Mouse (Mus musculus) forebrain, embryonic 12.5 days (tissue): ENCODE measurements around the gene Plcz1. TPM values are rescaled to one million over a fixed set of nuclear protein-coding genes. Genes with fewer than 3 reads are reported as not detected.

Experiments used
- ATAC-seq: fragments of 200-750 bp; cut with Nextera tagmentation; 2 replicates; pipeline ENCODE4 v1.8.0; 2017; ENCODE audit warnings: moderate TSS enrichment; ENCODE audit not compliant: low FRiP score
- H3K27ac ChIP-seq: fragments of 300-500 bp; sonication (generic); 2 replicates; pipeline ENCODE4 v1.5.1; 2016; ENCODE audit warnings: mild to moderate bottlenecking
- H3K27me3 ChIP-seq: fragments of 300-500 bp; sonication (generic); 2 replicates; pipeline ENCODE4 v1.6.1; 2016; ENCODE audit warnings: mild to moderate bottlenecking
- H3K36me3 ChIP-seq: fragments of 300-500 bp; sonication (generic); replicated peaks from 2 replicates; pipeline ENCODE4 v1.6.1; 2016; ENCODE audit warnings: mild to moderate bottlenecking
- H3K4me1 ChIP-seq: fragments of 300-500 bp; sonication (generic); 2 replicates; pipeline ENCODE4 v1.6.1; 2016
- H3K4me2 ChIP-seq: fragments of 300-500 bp; sonication (generic); 2 replicates; pipeline ENCODE4 v1.6.1; 2016; ENCODE audit warnings: mild to moderate bottlenecking, moderate library complexity
- H3K4me3 ChIP-seq: fragments of 300-500 bp; sonication (generic); replicated peaks from 2 replicates; pipeline ENCODE4 v1.5.1; 2016; ENCODE audit warnings: mild to moderate bottlenecking
- H3K9ac ChIP-seq: fragments of 300-500 bp; sonication (generic); 2 replicates; pipeline ENCODE4 v1.6.1; 2016; ENCODE audit warnings: mild to moderate bottlenecking
- H3K9me3 ChIP-seq: fragments of 300-500 bp; sonication (generic); 2 replicates; pipeline ENCODE4 v1.6.1; 2016
- WGBS: fragments of 180-500 bp; shearing (Covaris S2); methylation state at CpG from one replicate; pipeline ENCODE4 v1.1.7; 2016; 5-methylcytosine and 5-hydroxymethylcytosine counted together
- polyA plus RNA-seq: library from polyadenylated mRNA; unstranded; fragments of >200 nt; fragmentation: Nextera tagmentation; extraction: Ambion mirVana; gene quantifications from 2 replicates; pipeline ENCODE4 v1.2.1, GENCODE M21; 2016

Plcz1 gene
- polyA plus RNA-seq, 1 experiment from 2014 or later, result not detected

DNA sequence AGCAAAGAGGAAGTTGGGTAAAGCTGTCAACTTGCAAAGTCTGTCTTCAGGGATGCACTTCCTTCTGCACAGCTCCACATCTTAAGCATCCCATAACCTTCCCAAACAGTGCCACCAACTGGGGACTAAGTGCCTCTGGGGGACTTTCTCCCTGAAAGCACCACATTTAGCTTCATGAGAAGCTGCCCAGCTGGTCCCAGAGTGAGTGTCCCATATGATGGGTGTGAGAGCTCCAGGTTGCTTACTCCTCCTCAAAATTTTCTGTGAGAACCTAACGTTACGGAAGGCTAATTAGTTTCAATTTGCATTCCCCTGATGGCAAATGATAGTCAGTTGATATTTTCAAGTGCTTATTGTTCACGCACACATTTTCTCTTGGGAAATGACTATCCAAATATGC lies 57.2 kb downstream of the Plcz1 start:
- H3K4me2 ChIP-seq, result no peak overlapping the region
- H3K27ac ChIP-seq, result no peak overlapping the region
- H3K27me3 ChIP-seq, result no peaks in the 10 kb centered on the region
- no peak for ATAC-seq
- H3K4me1 ChIP-seq, result no peaks in the 10 kb centered on the region; the same call in 1 of the 2 replicates
- H3K36me3 ChIP-seq, result no peaks in the 10 kb centered on the region
- no peaks in the 10 kb centered on the region for H3K9me3 ChIP-seq
- H3K4me3 ChIP-seq, result no peak overlapping the region
- 88% methylated on average over 3 of the region's 3 CpGs for WGBS
- no peak overlapping the region for H3K9ac ChIP-seq

DNA sequence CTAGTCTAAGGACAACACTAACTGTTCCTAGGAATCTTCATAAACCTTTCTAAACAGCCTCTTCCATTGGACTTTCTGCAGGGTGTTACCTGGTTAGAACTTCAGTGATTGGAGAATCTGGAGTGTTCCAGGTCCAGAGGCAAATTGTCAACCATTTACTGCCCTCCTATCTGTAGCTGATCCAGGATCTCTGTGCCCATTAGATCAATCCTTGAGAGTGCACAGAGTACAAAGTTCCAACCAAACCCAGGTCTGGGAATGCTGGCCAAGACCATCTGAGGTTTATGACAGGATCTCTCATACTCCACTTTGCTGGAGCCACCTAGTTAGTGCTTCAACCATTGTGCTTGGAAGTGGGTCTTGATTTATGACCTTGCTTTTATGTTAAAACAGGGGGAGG lies 60.2 kb downstream of the Plcz1 start:
- H3K9ac ChIP-seq, result no peak overlapping the region
- no peaks in the 10 kb centered on the region for H3K27me3 ChIP-seq
- H3K4me2 ChIP-seq, result no peak overlapping the region
- H3K4me3 ChIP-seq, result no peak overlapping the region
- H3K9me3 ChIP-seq, result no peaks in the 10 kb centered on the region
- H3K27ac ChIP-seq, result no peak overlapping the region
- ATAC-seq, result no peak
- no peaks in the 10 kb centered on the region; the same call in 1 of the 2 replicates for H3K4me1 ChIP-seq
- H3K36me3 ChIP-seq, result no peaks in the 10 kb centered on the region

DNA sequence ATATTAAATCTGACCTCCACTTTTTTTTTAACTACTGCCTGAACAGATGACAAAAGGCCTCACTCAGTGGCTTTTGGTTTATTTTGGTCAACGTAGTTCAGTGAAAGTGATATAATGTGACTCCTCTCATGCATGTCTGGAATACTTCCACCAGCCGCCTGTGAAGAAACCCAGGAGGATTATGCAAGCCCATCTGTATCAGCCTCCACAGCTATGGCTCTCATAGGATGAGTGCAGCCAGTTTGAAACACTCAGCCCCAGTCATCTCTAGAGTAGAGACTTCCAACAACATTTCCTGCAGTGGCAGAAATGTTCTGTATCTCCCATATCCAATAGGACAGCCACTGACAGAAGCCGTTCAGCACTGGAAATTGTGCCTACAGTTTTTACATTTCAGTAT lies 63.1 kb downstream of the Plcz1 start:
- no peak overlapping the region for H3K9ac ChIP-seq
- no peaks in the 10 kb centered on the region for H3K9me3 ChIP-seq
- no peak for ATAC-seq
- no peaks in the 10 kb centered on the region; the same call in 1 of the 2 replicates for H3K4me1 ChIP-seq
- H3K4me3 ChIP-seq, result no peak overlapping the region
- H3K27me3 ChIP-seq, result no peaks in the 10 kb centered on the region
- H3K27ac ChIP-seq, result no peak overlapping the region
- H3K4me2 ChIP-seq, result no peak overlapping the region
- no peaks in the 10 kb centered on the region for H3K36me3 ChIP-seq
- 66% methylated on average over 3 of the region's 3 CpGs for WGBS

DNA sequence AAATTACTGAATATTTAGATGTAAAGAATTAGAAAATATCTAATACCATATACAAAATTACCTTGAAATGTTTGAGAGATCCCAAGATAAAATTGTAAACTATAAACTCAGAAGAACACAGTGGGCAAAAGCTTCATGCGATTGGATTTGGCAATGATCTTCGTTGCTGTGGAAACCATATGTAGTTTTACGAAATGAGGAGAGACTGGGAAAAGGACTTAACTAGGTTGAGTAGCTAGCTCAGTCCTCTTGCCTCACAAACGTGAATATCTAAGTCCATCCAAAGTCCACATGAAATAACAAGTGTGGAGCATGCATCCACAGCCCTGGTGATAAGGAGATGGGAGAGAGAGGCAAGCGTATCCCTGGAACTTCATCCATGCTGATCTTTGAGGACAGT lies 66.6 kb downstream of the Plcz1 start:
- Histone ChIP-seq H3K27me3 (no peaks in the 10 kb centered on the region), H3K4me1 (no peaks in the 10 kb centered on the region; the same call in 1 of the 2 replicates), H3K4me3 (no peak overlapping the region), H3K9me3 (no peaks in the 10 kb centered on the region), H3K36me3 (no peaks in the 10 kb centered on the region), H3K4me2 (no peak overlapping the region), H3K9ac (no peak overlapping the region), H3K27ac (no peak overlapping the region)
- ATAC-seq, result no peak
- WGBS, result 83% methylated on average over 5 of the region's 5 CpGs

DNA sequence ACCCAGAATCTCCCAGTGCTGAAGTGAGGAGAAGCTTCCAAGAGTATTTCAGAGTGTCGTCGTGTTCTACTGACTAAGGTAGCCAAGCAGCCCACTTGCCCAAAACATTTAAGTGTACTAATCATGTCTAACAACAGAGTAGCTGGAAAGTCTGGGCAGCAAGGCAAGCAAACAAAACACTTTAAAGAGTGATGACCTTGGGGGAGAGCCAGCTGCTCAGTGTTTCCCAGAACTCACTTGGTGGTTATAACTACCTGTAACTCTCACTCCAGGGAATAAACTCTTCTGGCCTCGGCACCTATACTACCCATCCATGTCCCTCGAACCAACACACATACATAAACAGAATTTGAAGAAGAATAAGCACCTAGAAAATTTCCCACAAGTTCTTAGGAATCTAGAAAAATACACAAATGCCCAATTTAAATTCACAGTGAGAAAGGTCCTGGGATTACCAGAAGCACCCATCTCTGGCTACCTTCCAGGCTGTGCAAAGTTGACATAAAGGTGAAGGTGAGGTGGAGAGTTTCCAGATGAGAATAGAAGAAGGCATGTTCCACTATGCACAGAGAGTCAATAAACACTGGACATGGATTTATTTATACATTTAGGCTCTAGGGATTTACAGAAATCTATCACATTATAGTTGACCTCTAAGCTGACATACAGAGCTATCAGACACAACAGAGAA lies 69.5 kb downstream of the Plcz1 start:
- H3K4me2 ChIP-seq, result no peak overlapping the region
- no peaks in the 10 kb centered on the region for H3K27me3 ChIP-seq
- 89% methylated on average over 4 of the region's 4 CpGs for WGBS
- no peak overlapping the region for H3K4me3 ChIP-seq
- H3K36me3 ChIP-seq, result no peaks in the 10 kb centered on the region
- no peaks in the 10 kb centered on the region for H3K9me3 ChIP-seq
- no peak overlapping the region for H3K27ac ChIP-seq
- no peak for ATAC-seq
- no peak overlapping the region for H3K9ac ChIP-seq
- H3K4me1 ChIP-seq, result 0 out of 2 replicates have a peak, but pooled peaks cover 2% of the 10 kb centered on the region

DNA sequence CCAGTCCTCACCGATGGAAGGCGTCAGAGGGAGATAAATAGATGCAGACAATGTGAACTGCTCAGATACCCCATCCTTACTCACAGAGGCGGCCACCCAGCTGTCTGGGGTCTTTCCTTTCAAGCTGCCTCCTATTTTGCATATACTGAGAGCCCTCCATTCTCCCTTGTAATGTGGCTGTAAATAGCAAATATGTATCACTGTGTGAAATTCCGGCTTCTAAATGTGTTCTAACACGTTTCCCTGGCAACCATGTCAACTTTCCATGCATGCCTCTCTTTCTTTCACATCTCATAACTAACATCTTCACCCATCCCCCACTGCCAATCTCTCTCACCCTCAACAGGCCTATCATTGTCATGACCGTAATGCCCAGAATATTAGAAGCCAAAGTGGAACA lies 74.6 kb downstream of the Plcz1 start:
- peak; percentile 72 for ATAC-seq
- H3K4me3 ChIP-seq, result no peak overlapping the region
- H3K4me1 ChIP-seq, result peaks cover 10% of the 10 kb centered on the region
- H3K27me3 ChIP-seq, result no peaks in the 10 kb centered on the region
- no peak overlapping the region for H3K4me2 ChIP-seq
- WGBS, result 45% methylated on average over 6 of the region's 6 CpGs
- no peak overlapping the region for H3K9ac ChIP-seq
- H3K36me3 ChIP-seq, result no peaks in the 10 kb centered on the region
- H3K9me3 ChIP-seq, result no peaks in the 10 kb centered on the region
- H3K27ac ChIP-seq, result peak overlapping the region; percentile 42; the same call in 1 of the 2 replicates

DNA sequence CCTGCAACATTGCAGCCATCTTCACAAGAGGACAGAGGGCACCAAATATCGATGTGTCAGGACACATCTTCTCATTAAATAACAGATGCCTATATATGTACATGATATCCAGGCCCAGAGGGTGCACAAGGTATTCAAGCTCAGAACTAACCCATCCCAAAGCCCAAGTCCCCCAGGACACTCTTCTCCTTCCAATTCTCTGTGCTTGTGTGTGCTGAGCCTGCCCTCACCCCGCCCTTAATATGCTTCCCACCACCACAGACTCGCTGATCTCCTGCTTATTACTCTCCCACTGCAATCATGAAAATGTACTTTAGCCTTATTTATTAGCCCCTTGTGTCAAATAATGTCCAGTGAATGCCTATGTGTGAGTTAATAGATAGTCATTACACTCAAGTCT lies 76.4 kb downstream of the Plcz1 start:
- Histone ChIP-seq H3K9ac (no peak overlapping the region), H3K4me1 (peaks cover 10% of the 10 kb centered on the region), H3K36me3 (no peaks in the 10 kb centered on the region), H3K27me3 (no peaks in the 10 kb centered on the region), H3K4me2 (no peak overlapping the region), H3K27ac (no peak overlapping the region), H3K4me3 (no peak overlapping the region), H3K9me3 (no peaks in the 10 kb centered on the region)
- 86% methylated on average over 3 of the region's 3 CpGs for WGBS
- ATAC-seq, result no peak

DNA sequence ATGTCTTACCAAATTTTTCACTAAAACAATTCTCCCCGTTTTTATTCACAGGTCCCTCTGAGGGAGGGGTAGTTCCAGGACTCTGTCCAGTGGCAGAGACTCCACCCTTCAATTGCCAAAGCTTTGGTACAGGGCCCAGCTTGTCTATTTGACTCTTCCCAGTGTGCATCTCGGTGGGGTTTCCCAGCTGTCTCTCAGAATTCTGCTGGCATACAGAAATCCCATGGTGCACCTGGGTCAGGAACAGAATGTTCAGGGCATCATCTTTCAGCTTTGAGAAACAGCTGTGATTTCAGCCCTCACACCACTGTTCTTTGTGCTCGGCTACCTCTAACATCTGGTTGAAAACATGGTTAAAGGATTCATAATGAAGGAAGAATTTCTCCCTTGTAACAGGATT lies 77.5 kb downstream of the Plcz1 start:
- Histone ChIP-seq H3K27me3 (no peaks in the 10 kb centered on the region), H3K4me1 (peaks cover 10% of the 10 kb centered on the region), H3K9me3 (no peaks in the 10 kb centered on the region), H3K36me3 (no peaks in the 10 kb centered on the region), H3K4me3 (no peak overlapping the region), H3K9ac (no peak overlapping the region), H3K4me2 (no peak overlapping the region), H3K27ac (no peak overlapping the region)
- WGBS, result 72% methylated on average over 3 of the region's 3 CpGs
- ATAC-seq, result no peak

DNA sequence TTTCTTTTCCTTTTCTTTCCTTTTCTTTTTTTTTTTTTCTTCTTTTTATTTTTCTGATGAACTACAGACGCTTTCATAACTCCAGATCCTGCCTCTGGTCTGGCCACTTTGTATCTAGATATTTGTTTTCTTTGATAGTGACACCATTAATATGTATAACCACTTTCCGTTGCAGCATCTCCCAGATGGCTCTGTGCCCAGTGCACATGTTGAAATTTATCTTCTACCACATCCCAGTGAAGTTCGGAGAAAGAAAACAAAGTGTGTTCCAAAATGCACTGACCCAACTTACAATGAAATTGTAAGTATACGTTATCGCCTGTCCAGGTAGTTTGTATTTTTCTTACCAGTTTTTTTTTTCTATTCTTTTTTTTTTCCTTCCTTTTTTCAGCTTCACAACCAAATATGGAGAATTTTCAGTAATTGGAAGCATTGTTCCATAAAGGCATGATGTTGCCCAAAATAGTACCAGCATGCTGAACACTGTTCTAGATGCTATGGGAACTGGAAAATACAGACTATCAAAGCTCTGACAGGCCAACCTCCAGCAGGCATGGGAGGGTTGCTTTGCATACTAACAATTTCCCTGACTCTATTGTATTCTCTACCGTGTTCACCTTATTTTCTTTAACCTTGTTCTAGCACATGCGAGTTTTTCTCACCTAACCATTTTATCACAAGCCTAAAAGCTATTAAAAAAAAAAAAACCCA lies 83.6 kb downstream of the Plcz1 start:
- no peak overlapping the region for H3K4me2 ChIP-seq
- 78% methylated on average over 7 of the region's 7 CpGs for WGBS
- H3K9ac ChIP-seq, result no peak overlapping the region
- H3K4me1 ChIP-seq, result no peaks in the 10 kb centered on the region
- no peaks in the 10 kb centered on the region for H3K27me3 ChIP-seq
- no peaks in the 10 kb centered on the region for H3K36me3 ChIP-seq
- no peak for ATAC-seq
- H3K4me3 ChIP-seq, result no peak overlapping the region
- no peak overlapping the region for H3K27ac ChIP-seq
- H3K9me3 ChIP-seq, result no peaks in the 10 kb centered on the region

DNA sequence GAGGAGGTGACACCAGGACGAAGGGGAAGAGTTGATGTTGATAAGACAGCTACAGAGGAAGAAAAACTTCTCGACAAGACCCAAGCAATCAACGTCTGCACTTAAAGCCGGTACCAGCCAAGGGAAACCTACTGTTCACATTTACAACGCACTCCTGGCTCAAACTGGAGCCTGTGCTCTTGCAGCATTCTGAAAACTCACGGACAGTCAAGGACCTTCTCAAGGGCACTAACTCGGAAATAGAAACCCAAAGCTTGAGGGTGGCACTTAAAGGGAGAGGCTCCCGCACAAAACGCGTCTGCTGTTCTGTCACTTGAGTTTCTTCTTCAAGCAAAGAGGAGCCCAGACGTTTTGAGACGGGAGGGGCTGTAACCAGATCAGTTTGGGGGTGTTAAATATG lies 87.7 kb downstream of the Plcz1 start:
- no peak for ATAC-seq
- Histone ChIP-seq H3K27ac (no peak overlapping the region), H3K4me3 (no peak overlapping the region), H3K9me3 (no peaks in the 10 kb centered on the region), H3K9ac (no peak overlapping the region), H3K36me3 (no peaks in the 10 kb centered on the region), H3K4me1 (no peaks in the 10 kb centered on the region), H3K4me2 (no peak overlapping the region), H3K27me3 (no peaks in the 10 kb centered on the region)
- WGBS, result 89% methylated on average over 12 of the region's 12 CpGs

DNA sequence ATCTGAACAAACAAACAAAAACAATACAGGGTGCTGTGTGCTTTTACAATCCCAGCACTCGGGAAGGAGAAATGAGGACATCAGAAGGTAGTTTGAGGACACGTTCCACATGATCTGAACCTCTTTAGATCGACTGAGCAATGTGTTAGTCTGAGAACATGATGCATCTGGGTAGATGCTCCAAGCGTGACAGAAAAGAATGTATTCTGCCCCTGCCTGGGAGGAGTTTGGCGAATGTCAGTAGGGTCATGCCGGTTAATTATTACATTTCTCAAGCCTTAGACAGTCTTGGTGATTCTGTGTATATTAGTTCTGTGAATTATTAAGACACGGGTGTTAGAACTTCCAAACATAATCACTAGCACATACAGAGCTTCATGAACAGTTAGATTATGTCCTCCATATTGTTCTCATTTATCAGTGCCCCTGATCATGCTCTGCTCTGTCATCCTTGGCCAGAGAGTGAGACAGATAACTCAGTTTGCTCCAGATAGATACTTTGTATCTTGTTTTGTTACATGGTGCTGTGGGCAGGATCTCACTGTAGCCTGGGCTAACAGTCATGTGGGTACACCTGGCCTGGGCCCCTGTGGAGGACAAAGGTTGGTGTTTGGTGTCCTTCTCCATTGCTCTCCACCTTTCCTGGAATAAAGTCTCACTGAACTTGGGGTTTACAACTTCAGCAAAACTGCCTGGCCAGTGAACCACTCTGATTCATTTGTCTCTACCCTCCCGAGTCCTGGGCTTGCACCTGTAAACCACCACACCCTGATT lies 94.0 kb downstream of the Plcz1 start:
- H3K9ac ChIP-seq, result no peak overlapping the region
- H3K9me3 ChIP-seq, result no peaks in the 10 kb centered on the region
- no peak for ATAC-seq
- WGBS, result 91% methylated on average over 8 of the region's 8 CpGs
- no peak overlapping the region for H3K4me3 ChIP-seq
- no peaks in the 10 kb centered on the region for H3K4me1 ChIP-seq
- no peaks in the 10 kb centered on the region for H3K27me3 ChIP-seq
- no peak overlapping the region for H3K27ac ChIP-seq
- no peak overlapping the region for H3K4me2 ChIP-seq
- no peaks in the 10 kb centered on the region for H3K36me3 ChIP-seq
